Mouse (Mus musculus) monocyte, adult 5-6 weeks (primary cell): ENCODE measurements around the gene Sez6. TPM values are rescaled to one million over a fixed set of nuclear protein-coding genes. Genes with fewer than 3 reads are reported as not detected.
A peak's percentile ranks its signal among the peaks of the same experiment; 100 is the strongest.

ENCODE experiments used
- ATAC-seq: fragments of 153-309, 156-312 bp; replicated peaks from 2 replicates; pipeline ENCODE4 v1.8.0; 2017; ENCODE audit warnings: mild to moderate bottlenecking; ENCODE audit not compliant: low TSS enrichment, insufficient number of reproducible peaks, severe bottlenecking, poor library complexity, low FRiP score
- total RNA-seq: library from RNA; stranded (forward); fragments of 200-1000, 200-491, 200-594 nt; gene quantifications from 3 replicates; pipeline ENCODE4 v1.2.3, GENCODE M21; 2017

Gene Sez6
- total RNA-seq, 1 experiment from 2014 or later: not detected

DNA sequence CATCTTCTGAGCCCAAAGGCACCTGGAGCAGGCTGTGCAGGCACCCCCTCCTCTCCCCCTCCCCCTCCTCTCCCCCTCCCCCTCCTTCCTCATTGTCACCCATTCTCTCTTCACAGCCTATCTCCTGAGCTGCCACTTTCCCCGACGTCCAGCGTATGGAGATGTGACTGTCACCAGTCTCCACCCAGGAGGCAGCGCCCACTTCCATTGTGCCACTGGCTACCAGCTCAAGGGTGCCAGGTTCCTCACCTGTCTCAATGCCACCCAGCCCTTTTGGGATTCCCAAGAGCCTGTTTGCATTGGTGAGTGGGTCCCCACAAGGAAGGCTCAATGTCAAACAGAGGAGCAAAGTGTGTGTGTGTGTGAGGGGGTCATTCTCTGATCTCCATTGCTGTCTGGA, 38.2 kb downstream of the Sez6 start:
- ATAC-seq: no peak

DNA sequence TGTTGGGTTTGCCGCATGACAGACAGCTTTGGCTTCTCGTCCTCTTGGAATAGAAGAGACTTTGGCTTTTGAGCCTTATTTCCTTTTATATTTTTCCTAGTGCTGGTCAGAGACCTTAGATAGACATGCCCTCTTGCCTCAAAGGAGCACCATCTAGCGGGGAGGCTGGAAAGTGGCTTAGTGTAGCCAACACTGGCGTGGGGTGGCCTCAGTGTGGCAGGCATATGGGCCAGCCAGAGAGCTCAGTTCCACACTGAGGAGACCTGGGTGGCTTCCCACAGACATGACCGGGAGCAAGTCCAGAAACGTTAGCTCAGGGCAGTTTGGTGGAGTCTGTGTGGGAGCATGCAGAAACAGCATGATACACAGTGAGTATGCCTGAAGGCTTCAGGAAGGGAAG, 40.1 kb downstream of the Sez6 start:
- no peak for ATAC-seq

- ATAC-seq: no peak
Observed at GRCm38 (mm10) chr11:77973520-77973919, 42.9 kb downstream of the Sez6 start.

DNA sequence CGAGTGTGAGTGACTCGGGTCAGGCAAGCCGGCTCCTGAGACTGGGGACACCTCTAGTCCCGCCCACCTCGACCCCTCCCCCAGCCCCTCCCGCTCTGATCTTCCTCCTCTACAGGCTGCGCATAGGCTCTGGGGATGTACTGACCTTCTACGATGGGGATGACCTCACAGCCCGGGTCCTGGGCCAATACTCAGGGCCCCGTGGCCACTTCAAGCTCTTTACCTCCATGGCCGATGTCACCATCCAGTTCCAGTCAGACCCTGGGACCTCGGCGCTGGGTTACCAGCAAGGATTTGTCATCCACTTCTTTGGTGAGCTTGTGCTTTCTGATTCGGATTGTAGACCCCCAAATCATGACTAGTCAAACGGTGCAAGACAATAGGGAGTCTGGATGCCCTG, 43.7 kb downstream of the Sez6 start:
- ATAC-seq: no peak

- ATAC-seq: no peak
Observed at GRCm38 (mm10) chr11:77975873-77976272, 45.3 kb downstream of the Sez6 start.

DNA sequence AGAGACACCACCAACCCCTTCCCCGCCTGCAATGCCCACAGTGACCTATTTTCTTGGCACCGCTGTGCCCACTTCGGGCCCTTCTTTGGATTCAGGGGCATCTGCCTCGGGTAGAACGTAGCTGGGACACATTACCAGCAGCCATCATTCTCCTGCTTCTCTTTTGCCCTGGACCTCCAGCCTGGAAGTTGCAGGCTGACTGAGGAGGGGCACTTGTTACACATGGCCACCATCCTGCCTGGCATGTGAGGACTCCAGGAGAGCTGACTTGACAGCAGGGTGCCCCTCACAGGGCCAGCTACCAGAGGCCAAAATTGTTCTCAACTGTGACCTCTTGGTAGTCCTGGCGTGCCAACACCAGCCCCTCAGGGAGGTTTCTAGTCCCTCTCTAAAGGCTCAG, 47.6 kb downstream of the Sez6 start:
- ATAC-seq: no peak

DNA sequence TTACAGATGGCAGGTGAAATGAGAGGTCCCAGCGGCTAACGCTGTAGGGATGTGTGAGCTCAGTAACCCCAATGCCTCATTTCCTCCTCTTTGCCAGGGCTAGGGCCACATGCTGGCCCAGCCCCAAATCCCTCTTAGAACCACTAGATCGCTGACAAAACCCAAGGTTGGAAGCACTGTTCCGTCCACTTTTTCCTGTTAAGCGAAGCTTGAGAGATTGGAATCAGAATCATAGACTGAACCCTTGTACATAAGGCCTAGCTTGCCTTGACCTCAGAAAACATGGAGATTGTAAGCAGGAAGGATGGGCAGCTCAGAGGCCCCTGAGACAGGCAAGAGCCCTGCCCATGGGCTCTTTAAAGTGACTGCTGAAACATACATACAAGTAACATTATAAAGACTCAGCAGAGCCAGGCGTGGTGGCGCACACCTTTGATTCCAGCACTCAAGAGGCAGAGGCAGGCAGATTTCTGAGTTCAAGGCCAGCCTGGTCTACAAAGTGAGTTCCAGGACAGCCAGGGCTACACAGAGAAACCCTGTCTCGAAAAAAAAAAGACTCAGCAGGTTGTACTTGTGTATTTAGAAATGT, 48.7 kb downstream of the Sez6 start:
- ATAC-seq: no peak

GRCm38 (mm10) chr11:77980281-77981204, 49.9 kb downstream of the Sez6 start:
- no peak for ATAC-seq

DNA sequence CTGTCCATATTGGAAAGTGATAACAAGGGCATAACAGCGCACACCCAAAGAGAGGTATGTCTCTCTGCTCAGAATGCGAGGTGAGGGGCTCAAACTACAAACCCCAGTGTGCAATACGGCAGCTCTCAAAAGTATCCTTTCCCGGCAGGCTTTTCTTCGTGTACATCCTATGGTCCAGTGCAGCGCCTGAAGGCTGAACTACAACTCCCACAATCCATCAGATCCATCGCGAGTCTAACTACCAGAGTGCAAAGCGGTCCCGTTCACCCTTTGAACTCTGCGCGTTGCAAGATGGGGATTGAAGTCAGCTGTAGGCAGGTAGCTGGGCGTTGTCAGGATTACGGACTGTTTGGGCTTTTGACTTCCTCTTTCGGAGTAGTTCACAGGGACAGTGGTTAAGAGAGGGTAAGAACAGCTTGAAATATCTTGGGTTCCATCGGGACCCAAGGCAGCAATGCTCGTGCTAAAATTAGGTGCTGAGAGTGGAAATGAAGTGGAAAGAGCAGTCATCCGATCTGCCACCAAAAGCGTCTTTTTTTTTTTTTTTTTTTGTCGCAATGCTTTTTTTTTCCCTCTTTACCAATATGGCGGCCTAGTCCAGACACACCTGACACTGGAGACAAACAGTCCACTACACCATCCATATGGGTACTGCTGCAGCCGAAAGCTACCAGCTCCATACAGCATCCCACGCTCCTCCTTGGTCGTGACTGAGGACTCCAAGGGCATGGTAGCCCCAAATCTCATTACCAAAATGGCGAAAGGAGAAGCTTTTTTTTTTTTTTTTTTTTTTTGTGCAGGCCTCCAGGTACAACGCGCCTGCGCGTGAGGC, 51.2 kb downstream of the Sez6 start:
- ATAC-seq: peak; percentile 86

DNA sequence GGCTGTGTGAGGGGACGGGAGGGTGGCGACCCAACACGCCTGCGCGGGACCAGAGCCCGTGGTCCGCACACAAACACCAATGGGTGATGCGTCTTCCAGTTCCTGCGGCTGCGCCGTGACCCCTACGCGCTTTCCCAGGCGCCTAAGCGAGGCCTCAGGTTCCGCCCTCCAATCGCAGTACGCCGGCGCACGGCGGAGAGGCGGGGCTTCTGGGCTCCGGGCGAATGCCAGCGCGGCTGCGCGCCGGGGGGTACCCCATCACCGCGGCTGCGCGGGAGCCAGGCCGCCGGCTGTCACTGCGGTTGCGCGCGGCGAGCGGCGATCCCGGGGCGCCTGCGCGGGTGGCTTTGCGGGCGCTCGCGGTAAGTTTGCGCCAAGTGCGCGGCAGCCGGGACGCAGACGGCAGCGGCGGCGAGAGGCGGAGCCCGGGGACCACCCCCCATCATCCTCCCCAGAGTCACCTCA, 51.9 kb downstream of the Sez6 start, which contains the start of gene Phf12:
Gene Phf12, plus strand, starts transcription at position 314 of the 465 bp plus-strand sequence.
- peak; percentile 68 for ATAC-seq

DNA sequence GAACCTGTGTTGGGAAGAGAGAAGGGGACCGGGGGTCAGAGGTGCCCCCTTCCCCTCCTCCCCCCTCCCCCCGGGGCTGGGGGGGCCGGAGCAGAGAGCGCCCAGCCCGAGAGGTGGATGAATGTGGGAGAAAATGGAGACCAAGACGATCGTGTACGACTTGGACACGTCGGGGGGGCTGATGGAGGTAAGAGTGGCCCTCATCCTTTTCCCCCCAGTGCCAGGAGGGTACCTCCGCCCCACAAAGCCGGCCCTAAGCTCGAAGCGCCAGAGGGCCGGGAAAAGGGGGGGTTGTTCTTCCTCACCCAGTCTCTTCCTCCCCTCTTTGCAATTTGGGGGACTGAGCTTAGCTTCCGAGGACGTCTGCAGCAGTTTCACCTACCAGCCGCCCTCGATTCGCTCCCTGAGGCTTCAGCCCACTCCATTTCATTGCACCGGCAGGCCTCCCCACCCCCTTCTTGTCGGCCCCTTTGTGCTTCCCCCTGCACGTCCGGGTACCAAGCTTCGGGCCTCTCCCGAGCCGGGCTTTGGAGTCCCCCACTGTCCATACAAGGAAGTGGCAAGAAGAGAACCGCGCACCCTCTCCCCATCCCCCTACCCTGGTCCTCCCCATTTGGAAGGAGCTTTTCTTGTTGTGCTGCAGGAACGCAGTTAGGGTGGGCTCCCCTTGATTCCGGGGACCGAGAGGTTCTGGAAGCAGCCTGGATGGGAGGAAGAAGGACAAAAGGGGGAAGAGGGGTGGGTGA, 52.8 kb downstream of the Sez6 start:
- ATAC-seq: no peak

GRCm38 (mm10) chr11:77983937-77984835, 53.6 kb downstream of the Sez6 start:
- no peak for ATAC-seq

GRCm38 (mm10) chr11:77984836-77985231, 54.2 kb downstream of the Sez6 start:
- no peak for ATAC-seq

GRCm38 (mm10) chr11:77985541-77986065, 55.0 kb downstream of the Sez6 start:
- ATAC-seq: no peak

DNA sequence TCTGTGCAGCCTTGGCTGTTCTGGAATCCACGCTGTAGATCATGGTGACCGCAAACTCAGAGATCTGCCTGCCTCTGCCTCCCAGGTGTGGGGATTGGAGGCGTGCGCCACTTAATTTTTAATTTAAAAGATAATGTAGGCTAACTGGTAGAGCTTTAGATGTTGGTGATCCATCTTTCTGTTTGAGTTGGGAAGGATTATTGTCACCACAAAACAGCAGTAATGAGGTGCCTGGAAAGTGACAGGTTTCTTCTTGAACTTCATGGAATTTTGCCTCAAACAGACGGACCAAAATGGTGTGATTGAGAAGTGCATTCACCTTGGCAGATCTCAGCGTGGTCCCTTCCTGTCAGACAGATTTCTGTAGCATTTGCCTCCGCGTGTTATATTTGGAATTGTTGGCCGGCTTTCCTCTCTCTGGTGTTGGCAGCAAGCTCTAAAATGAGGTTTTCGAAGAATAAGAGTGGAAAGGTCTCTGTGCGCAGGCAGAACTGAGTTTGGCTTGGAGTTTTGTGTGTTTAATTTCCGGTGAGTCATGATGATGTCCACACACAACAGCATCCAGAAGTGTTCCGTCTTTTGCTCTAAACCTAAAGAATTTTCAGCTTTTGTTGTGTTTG, 58.6 kb downstream of the Sez6 start:
- no peak for ATAC-seq

DNA sequence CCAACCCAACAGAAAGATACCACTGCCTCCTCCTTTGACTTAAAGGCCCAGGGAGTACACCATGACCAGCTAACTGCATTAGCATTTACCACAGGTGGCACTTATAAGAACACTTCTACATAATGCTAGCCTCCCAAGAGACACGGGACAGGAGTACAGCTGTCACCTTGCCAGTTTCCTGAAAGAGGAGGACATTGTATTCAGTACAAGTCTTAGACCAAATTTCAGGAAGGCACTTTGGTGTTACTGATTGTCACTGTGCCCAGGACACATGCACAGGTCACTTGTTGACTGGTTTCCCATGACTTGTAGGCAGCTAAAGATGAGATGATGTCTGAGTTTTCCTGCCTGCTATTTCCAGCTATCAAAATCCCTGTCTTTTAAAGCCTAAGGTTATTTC, 65.0 kb downstream of the Sez6 start:
- no peak for ATAC-seq

DNA sequence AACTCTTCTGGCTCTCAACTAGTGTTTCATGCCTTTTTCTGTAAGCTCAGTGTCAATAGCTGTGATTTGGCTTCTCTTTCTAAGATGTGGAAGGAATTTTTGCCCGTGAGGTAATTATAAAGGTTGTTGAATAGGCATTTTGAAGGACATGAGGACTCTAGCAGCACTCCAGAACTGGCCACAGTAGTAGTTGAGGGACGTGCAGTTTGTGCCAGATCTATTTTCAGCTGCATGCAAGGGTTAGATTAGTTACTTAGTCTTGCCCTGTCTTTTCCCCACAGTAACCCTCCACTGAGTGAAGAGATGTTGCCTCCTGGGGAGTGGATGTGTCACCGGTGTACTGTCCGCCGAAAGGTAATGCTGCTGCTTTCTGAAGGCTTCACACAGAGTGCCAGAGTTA, 75.8 kb downstream of the Sez6 start:
- ATAC-seq: no peak
